Mouse (Mus musculus) thymus, adult 2 months (tissue): ENCODE measurements at regions not wholly inside any gene's neighbourhood (a gene's known extent, or its start where the extent isn't known, plus 50 kb on each side); places are given as distances from the start of the nearest gene placed in this dataset.

Experiments used
- CTCF ChIP-seq: fragments of 200-500 bp; IDR thresholded peaks from 2 replicates; pipeline ENCODE4 v1.5.1; 2012; ENCODE audit warnings: mild to moderate bottlenecking, control low read depth, low read length, moderate library complexity, borderline replicate concordance; ENCODE audit not compliant: control insufficient read depth, poor library complexity, insufficient read depth; ENCODE audit errors: extremely low read depth
- POLR2A ChIP-seq: fragments of 200-500 bp; IDR thresholded peaks from 2 replicates; pipeline ENCODE4 v1.6.1; 2012; ENCODE audit warnings: mild to moderate bottlenecking, low read length, control low read depth, moderate library complexity; ENCODE audit not compliant: control insufficient read depth, poor library complexity, insufficient read depth; ENCODE audit errors: extremely low read depth

GRCm38 (mm10) chr16:12892658-12893305 is 216.7 kb upstream of the Ercc4 start:
- no peak for TF ChIP-seq CTCF
- TF ChIP-seq POLR2A, result no peak
